Mouse (Mus musculus) telencephalon, adult 2 months (tissue): Measurements from ENCODE around the gene F8.

Experiments
- DNase-seq: peaks from one replicate; pipeline ENCODE4 v3.0.0-alpha.2; 2011; ENCODE audit warnings: low read depth, low spot score

Gene F8

DNA sequence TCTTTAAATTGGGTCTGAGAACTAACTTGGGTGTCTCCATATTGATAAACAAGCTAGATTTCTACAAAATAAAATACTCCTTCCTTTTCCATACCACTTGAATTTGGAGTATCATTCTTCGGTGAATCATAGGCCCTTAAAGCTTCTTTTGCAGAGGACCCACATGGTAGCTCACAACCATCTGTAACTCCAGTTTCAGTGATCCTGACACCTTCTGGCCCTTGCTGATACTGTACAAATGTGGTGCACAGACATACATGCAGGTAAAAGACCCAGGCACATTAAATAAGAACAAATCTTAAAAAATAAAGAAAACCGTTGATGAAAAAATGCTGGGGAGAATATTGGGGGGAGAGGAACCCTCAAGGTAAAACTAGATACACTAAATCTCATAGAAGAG is 244.2 kb downstream of the F8 start:
- no peak for DNase-seq

DNA sequence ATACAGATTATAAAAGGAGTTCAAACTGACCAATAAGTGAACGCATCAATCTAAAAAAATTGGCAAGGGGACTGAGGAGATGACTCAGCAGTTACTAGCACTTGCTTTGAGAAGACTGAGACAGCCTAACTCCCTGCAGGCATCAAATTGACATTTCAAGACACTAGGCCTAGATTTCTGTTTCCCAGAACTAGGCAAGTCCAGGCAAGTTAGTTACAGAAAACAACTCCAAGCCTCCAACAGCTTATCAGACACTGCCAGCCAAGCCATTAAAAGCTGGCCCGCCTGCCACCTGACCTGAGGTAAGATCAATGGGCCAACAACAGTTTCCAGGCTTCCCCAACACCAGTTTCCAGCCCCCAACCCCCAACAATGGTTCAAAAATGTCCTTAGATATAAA is 244.7 kb downstream of the F8 start:
- no peak for DNase-seq

DNA sequence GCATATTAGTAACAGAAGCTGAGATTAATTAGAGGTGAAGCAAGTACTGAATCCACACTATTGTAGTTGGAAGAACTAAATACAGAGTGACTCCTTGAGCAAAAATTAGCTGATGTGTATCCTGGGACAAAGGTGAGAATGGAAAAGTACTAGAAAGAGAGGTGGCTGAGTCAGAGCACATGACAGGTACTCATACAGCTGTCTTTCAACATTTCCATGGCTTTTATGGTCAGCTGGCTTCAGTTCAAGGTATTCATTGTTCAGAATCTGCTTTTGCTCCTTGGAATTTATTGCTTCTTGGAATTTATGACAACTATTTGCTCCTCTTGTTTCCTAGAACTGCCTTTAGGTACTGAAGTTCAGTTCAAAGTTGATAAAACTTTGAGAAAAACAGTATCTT is 245.5 kb downstream of the F8 start:
- no peak for DNase-seq

DNA sequence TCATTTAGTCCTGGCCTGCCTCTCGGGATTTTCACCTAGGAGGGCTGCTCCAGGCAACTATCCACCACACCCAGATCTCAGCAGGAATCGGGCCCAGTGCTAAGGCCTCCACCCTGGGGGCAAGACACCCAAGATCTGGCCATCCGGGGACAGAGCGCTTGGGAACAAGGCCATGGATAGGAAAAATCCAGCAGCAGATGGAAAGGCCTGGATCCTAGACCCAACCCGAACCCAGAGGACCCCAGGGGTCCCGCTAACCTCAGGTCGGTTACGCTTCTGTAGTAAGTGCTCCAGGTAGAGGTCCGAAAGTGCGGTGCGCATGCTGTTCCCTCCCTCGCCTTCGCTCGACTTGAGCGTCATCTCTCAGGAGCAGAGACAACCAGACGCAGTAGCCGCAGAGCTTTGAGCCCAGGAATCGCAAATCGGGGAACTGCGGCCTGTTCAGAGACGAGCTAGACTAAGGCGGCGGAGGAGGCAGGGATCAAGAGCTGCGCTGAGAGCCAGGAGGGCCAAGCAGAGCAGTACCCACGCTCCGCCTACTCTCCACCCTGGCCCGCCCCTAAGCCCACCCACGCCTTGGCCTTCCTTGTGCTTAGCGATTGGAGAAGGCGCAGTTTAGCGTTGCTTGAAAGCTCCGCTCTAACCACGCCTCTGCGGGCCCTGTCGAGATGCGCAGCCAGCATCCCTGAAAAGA is 251.8 kb downstream of the F8 start, which contains the start of gene Mpp1:
Mpp1 (minus strand) TSS at position 550 of the 694 bp plus-strand sequence.
- peak; percentile 53 for DNase-seq

DNA sequence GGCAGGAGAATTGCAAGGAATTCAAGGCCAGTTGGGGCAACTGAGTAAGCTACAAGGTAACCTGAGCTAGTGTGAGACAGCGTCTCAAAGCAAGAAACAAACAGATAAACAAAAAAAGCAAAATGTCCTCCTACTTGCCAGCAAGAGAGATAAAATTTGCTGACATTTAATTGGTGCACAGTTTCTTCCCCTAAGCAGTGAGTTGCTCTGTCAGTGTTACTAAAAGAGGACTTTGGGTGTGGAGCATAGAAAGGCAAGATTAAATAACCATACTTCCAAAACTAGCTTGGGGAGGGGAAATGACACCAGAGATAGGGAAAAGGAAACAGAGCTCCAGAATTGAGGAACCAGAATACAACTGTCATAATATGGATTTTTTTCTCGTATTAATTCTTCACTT is 252.9 kb downstream of the F8 start:
- DNase-seq = no peak

DNA sequence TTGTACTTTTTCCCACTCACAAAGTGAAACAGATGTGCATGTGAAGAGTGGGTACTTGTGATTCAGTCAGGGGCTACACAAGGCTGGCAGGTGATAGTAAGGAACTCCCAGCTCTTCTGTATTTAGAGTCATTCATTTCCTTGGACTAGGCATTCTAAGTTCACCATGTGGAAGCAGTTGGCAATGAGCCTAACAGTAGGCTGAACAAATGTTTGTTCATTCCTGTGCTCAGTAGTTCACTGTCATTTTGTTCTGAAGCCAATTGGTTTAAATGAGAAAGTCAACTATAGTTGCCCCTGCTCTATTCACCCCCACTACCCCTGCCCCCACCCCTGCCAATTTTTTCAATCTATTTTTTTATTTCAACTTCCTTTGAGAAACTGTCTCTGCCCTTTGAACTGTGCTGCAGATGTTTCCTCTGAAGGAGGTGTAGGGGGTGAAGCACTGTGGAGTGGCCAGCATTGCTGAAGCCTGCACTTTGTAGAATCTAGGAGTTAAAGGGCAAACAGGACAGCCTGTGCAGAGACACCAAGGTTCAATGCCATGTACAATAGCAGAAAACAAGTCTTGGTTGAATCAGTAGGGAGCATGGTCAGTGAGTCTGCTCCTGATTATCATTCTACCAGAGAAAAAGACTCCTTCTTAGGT is 254.0 kb downstream of the F8 start:
- DNase-seq = no peak

DNA sequence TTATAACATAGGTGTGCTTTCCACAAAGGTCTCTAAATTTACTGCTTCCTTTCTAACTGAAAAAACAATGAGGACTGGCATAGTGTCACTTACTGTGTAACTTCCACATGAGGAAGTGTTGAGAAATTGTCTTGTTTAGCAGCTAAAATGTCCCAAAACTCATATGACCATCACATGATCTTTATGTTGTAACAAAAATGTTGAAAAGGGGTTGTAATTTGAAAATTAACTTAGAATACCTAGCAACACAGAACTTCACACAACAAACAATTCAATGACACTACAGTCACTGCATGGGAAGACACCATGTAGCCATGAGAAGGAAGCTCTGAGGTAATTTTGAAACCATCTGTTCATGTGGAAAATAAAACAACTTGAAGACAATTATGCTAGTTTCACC is 255.5 kb downstream of the F8 start:
- no peak for DNase-seq

DNA sequence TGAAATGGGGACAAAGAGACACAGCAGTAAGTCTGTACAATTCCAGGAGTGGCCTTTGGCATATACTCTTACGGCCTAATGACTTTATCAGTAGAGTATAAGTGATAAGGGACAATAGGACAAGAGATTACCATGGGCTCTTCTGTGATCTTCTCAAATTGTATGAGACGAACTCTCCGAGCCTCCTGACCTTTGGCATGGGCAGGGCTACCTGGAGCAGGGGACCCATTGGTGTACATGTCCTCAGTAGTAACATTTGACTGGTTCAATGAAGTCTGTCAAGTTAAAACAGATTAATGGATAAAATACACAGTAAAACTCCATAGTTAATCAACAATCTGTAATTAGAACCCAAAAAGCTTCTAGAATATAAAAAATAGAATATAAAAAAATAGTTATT is 256.8 kb downstream of the F8 start:
- no peak for DNase-seq
